Mouse (Mus musculus) forebrain, embryonic 14.5 days (tissue): ENCODE results near the gene Shisa8. TPM values are rescaled to one million over a fixed set of nuclear protein-coding genes. Genes with fewer than 3 reads are reported as not detected.
A peak's percentile ranks its signal among the peaks of the same experiment; 100 is the strongest.

Experiments
- ATAC-seq: fragments of 200-750 bp; cut with Nextera tagmentation; 2 replicates; pipeline ENCODE4 v1.8.0; 2017; ENCODE audit warnings: mild to moderate bottlenecking, moderate library complexity
- DNase-seq: peaks from one replicate; pipeline ENCODE4 v3.0.0-alpha.2; 2015; ENCODE audit warnings: low spot score
- H3K27ac ChIP-seq: fragments of 300-500 bp; sonication (generic); 2 replicates; pipeline ENCODE4 v1.5.1; 2014; ENCODE audit warnings: low read depth, mild to moderate bottlenecking, control low read depth, low read length, moderate library complexity
- H3K27me3 ChIP-seq: fragments of 300-500 bp; sonication (generic); replicated peaks from 2 replicates; pipeline ENCODE4 v1.6.1; 2014; ENCODE audit warnings: low read length, control low read depth, mixed read lengths; ENCODE audit not compliant: control insufficient read depth, insufficient read depth
- H3K36me3 ChIP-seq: fragments of 300-500 bp; sonication (generic); 2 replicates; pipeline ENCODE4 v1.6.1; 2014; ENCODE audit warnings: low read length, control low read depth; ENCODE audit not compliant: control insufficient read depth, insufficient read depth
- H3K4me1 ChIP-seq: fragments of 300-500 bp; sonication (generic); 2 replicates; pipeline ENCODE4 v1.6.1; 2014; ENCODE audit warnings: antibody characterized with exemption, low read length, control low read depth; ENCODE audit not compliant: control insufficient read depth, insufficient read depth
- H3K4me2 ChIP-seq: fragments of 300-500 bp; sonication (generic); 2 replicates; pipeline ENCODE4 v1.6.1; 2014; ENCODE audit warnings: mild to moderate bottlenecking, control low read depth, low read length
- H3K4me3 ChIP-seq: fragments of 300-500 bp; sonication (generic); 2 replicates; pipeline ENCODE4 v1.5.1; 2014; ENCODE audit warnings: low read depth, low read length, control low read depth
- H3K9ac ChIP-seq: fragments of 300-500 bp; sonication (generic); 2 replicates; pipeline ENCODE4 v1.6.1; 2014; ENCODE audit warnings: mild to moderate bottlenecking, low read length, control low read depth, moderate library complexity
- H3K9me3 ChIP-seq: fragments of 300-500 bp; sonication (generic); replicated peaks from 2 replicates; pipeline ENCODE4 v1.6.1; 2016; ENCODE audit warnings: low read length, control low read depth, mixed read lengths; ENCODE audit not compliant: control insufficient read depth
- WGBS: fragments of 180-500 bp; shearing (Covaris S2); extraction: QIAGEN DNeasy Blood & Tissue Kit; methylation state at CpG from one replicate; pipeline ENCODE4 v1.1.7; 2014; 5-methylcytosine and 5-hydroxymethylcytosine counted together
- polyA plus RNA-seq: library from polyadenylated mRNA; unstranded; fragments of >200 nt; fragmentation: Nextera tagmentation; extraction: Ambion mirVana; gene quantifications from 2 replicates; pipeline ENCODE4 v1.2.1, GENCODE M21; 2014

Shisa8 gene
- polyA plus RNA-seq, 1 experiment from 2014 or later: 0.61 TPM

DNA sequence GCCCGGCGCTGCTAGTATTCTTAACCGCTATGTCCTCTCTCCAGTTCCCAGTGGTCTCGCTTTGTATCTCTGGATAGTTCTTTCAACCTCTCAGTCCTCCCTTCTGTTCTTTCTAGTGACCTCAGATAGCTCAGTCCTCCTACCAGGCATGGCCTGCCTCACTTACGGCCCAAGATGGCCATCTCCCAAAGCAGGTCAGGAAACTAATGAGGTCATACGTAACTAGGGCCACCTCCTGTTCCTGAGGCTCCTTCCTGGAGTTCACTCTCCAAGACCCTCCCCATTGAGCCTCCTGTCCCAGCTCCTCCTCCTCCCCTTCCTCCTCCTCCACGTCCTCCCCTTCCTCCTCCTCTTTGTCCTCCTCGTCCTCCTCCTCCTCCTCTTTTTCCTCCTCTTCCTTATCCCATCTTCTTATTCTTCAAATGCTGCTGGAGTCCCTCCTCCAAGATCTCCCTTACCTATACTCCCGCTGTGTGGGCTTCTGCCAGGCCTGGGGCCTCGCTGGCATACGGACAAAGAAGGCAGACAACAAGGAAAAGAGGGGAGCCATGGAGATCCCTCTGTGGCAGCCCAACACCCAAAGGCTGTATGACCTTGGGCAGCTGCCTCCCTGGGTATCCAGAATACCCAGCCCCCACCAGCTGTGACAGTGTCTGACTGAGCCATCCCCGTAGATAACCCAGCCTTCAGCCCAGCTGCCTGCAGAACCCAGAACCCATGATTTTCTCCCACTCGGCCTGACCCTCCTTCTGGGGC is 3.1 kb downstream of the Shisa8 start:
- H3K27ac ChIP-seq: no peak overlapping the region
- no peak overlapping the region for H3K4me3 ChIP-seq
- peaks cover 18% of the 10 kb centered on the region for H3K36me3 ChIP-seq
- 76% methylated on average over 13 of the region's 13 CpGs for WGBS
- no peak for DNase-seq
- H3K4me2 ChIP-seq: no peak overlapping the region
- peaks cover 70% of the 10 kb centered on the region for H3K27me3 ChIP-seq
- no peak overlapping the region for H3K9ac ChIP-seq
- ATAC-seq: no peak
- H3K9me3 ChIP-seq: no peaks in the 10 kb centered on the region
- peaks cover 23% of the 10 kb centered on the region for H3K4me1 ChIP-seq

DNA sequence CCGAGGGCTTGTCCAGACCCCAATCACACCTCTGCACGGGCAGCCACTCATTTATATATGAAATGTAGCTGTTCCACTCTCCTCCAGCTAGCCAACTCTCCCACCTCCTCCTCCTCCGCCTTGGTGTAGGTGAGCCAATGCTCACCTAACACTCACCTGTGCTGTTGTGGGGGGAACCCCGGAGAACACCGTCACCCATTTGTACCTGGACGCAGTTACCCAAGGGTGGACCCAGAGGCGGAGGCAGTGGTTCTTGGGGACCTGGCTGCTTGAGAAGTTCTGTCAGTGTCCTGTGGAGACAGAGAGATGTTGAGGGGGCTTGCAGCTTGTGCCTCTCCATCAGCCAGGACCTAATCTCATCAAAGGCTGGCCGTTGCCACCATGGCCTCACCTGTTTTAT is 4.3 kb downstream of the Shisa8 start:
- H3K9me3 ChIP-seq: no peaks in the 10 kb centered on the region
- peaks cover 30% of the 10 kb centered on the region for H3K36me3 ChIP-seq
- H3K4me3 ChIP-seq: no peak overlapping the region
- peaks cover 62% of the 10 kb centered on the region for H3K27me3 ChIP-seq
- no peak for ATAC-seq
- no peak overlapping the region for H3K9ac ChIP-seq
- H3K4me2 ChIP-seq: no peak overlapping the region
- no peak overlapping the region for H3K27ac ChIP-seq
- peaks cover 23% of the 10 kb centered on the region for H3K4me1 ChIP-seq
- no peak for DNase-seq
- WGBS: 80% methylated on average over 8 of the region's 8 CpGs

DNA sequence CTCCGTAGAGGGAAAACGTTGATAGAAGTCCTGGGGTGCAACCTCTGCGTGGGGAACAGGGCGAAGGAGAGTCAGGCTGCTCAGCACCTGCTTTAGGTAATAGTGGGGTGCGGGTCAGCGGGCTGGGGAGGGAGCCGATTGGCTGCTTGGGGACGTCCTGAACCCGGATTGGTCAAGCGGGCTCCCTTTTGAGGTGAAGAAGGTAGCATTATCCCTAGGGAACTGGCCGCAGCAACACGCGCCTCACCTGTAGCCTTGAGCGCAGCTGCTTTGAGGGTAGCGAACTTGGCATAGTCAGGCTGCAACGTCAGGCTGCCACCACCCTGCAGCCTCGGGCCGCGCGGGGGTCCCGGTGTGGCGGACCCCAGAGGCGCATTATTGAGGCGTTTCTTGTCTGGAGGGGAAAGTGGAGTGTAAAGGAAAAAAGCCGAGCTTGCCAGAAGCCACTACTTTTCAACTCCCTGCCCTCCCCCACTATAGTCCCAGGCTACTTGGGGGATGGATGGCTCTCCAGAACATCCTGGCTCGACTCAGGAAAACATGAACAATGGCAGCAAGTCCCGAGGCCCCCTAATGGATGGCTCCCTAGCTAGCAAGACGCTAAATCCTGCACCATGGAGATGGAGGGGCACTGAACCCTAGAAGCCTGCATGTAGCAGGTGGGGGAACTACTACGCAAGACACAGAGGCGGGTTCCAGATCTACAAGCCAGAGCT is 5.0 kb downstream of the Shisa8 start:
- Histone ChIP-seq H3K9me3 (no peaks in the 10 kb centered on the region), H3K27ac (no peak overlapping the region), H3K4me3 (no peak overlapping the region), H3K9ac (no peak overlapping the region), H3K4me1 (peaks cover 23% of the 10 kb centered on the region), H3K4me2 (no peak overlapping the region), H3K27me3 (peaks cover 55% of the 10 kb centered on the region), H3K36me3 (peaks cover 36% of the 10 kb centered on the region)
- no peak for ATAC-seq
- 15% methylated on average over 30 of the region's 30 CpGs for WGBS
- DNase-seq: no peak

DNA sequence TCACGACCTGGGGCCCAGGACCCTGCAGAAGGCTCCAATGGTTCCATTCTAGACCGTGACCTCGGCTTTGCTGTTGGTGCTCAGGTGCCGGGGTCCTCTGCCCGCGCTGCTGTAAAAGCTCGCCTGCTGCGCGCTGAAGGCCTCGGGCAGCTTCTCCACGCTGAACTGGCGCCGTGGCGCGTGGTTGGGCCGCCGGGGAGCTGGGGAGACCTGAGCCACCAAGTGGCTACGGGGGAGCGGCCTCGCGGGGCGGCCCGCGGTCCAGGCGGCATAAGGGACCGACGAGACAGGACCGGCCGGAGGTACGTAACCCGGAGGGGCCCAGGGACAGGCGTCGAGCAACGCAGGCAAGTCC is 5.5 kb downstream of the Shisa8 start:
- 15% methylated on average over 34 of the region's 34 CpGs for WGBS
- no peak for DNase-seq
- H3K36me3 ChIP-seq: peaks cover 42% of the 10 kb centered on the region
- H3K9ac ChIP-seq: no peak overlapping the region
- no peaks in the 10 kb centered on the region for H3K9me3 ChIP-seq
- no peak for ATAC-seq
- no peak overlapping the region for H3K4me2 ChIP-seq
- peaks cover 50% of the 10 kb centered on the region for H3K27me3 ChIP-seq
- H3K4me3 ChIP-seq: no peak overlapping the region
- peaks cover 20% of the 10 kb centered on the region for H3K4me1 ChIP-seq
- H3K27ac ChIP-seq: no peak overlapping the region

DNA sequence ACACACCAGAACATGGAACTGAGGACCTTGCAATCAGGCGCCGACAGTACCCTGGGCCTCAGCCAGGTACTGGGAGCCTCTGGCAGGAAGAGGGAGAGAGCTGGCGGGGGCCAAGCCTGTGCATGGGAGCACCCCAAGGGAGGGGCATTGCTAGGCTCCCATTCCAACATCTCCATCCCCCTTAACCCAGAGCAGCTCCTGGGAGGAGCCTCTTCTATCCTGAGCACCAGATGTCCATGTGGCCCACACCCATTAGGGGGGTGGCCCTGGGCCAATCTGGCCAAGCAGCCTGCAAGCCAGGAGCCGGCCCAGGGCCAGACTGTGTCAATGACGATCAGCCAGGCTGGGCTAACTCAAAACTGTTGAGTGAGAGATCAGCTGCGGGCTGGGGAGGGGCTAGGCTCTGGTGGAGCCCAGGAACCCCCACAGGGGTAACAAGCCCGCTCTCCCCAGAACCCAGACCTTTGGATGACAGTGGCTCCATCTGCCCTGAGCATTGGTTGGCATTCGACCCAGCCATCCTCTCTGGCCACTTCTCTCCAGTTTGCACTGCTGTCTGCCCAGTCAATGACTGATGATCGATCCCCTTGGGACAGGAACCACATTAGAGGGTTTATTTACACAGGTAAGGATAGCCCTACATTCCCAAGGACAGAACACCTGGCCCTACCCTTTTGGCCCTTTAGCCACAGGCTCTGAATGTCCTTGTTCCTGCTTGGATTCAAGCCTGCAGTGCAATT is 6.1 kb downstream of the Shisa8 start:
- no peak overlapping the region for H3K4me3 ChIP-seq
- no peaks in the 10 kb centered on the region for H3K9me3 ChIP-seq
- peak; percentile 82 for DNase-seq
- no peak overlapping the region for H3K27ac ChIP-seq
- 48% methylated on average over 9 of the region's 9 CpGs for WGBS
- no peak overlapping the region for H3K9ac ChIP-seq
- peaks cover 47% of the 10 kb centered on the region for H3K36me3 ChIP-seq
- H3K4me2 ChIP-seq: no peak overlapping the region
- peak; percentile 86 for ATAC-seq
- peaks cover 44% of the 10 kb centered on the region for H3K27me3 ChIP-seq
- H3K4me1 ChIP-seq: peaks cover 15% of the 10 kb centered on the region

DNA sequence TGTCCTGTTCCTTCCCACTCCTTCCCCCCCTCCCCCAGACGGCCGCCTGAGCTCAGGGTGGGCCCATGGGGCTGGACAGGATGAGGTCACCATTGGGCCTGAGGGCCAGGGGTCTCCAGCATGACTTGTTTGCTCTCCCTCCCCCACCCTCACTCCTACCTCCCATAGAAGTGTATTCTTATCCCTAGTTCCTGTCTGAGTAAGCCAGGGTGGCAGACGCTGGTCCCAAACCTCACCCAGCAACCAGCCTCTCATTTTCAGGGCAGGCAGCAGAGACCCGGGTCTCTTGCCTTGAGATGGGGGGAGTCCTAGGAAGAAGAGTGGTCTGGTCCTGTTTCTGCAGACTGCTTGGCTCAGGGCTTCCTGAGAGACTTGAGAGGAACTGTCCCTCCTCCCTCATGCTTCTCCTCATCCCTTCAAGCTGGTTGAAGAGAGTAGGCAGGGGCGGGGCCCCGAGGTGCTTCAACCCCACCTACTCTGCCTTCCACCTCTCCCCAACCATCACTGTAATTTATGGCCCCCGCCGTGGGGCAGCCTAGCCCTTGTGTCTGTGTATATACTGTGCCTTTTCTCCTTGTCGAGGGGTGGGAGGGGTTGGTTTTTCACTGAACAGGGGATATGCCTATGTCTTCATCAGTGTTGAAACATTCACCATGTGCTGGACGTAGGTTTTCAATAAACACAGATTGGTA is 7.8 kb downstream of the Shisa8 start:
- ATAC-seq (no peak), DNase-seq (no peak)
- H3K4me3 ChIP-seq: no peak overlapping the region
- WGBS: 74% methylated on average over 10 of the region's 10 CpGs
- peaks cover 29% of the 10 kb centered on the region for H3K27me3 ChIP-seq
- no peak overlapping the region for H3K4me2 ChIP-seq
- H3K27ac ChIP-seq: no peak overlapping the region
- no peak overlapping the region for H3K9ac ChIP-seq
- H3K9me3 ChIP-seq: no peaks in the 10 kb centered on the region
- H3K36me3 ChIP-seq: peaks cover 63% of the 10 kb centered on the region
- H3K4me1 ChIP-seq: peaks cover 15% of the 10 kb centered on the region

DNA sequence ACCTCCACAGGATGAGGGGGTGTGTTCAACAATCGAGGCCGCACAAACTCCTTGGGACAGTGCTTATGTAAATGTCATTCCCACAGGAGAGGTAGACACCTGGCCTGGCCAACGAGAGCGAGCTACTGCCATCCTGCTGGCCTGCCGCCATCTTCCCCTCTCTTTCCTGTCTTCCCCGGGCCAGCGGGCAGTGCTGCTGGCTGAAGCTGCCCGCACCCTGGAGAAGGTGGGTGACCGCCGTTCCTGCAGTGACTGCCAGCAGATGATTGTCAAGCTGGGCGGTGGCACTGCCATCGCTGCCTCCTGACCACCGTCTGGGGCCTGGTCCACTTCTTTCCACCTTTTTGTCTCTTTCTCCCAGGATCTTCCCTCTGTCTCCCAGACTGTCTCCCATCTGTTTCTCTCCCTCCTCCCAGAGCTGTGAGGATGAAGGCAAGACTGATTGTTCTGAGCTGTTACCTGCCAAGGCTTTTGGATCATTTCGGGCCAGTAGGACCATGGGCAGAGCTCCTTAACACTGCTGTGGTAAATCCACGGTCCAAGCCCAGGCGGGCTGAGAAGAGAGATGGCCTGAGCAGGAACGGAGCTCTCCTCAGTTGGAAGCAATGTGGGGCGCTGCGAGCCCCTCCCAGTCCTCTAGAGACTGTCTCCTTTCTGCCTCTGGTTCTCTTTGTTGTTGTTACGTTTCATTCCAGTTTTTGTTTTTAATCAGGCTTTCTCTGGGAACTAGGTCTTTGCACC is 8.8 kb downstream of the Shisa8 start:
- peaks cover 73% of the 10 kb centered on the region for H3K36me3 ChIP-seq
- WGBS: 65% methylated on average over 20 of the region's 20 CpGs

DNA sequence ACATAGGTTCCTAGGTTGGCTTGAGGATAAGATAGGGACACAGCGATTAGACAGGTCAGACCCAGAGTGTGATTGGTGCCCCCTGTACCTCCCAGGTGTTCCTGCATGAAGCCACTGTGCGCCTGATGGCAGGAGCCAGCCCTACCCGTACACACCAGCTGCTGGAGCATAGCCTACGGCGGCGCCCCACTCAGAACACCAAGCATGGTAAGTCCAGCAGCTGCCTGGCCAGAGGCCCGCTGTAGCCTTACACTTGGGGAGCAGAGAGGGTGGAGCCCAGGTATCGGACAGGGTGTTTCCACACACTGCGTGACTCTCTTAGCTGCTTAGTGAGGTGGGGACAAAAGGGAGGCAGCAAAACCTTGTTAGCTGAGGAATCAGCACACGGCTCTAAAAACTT is 9.5 kb downstream of the Shisa8 start:
- Histone ChIP-seq H3K4me2 (no peak overlapping the region), H3K36me3 (peaks cover 80% of the 10 kb centered on the region), H3K4me3 (no peak overlapping the region), H3K27ac (no peak overlapping the region), H3K27me3 (peaks cover 20% of the 10 kb centered on the region), H3K9me3 (no peaks in the 10 kb centered on the region), H3K9ac (no peak overlapping the region), H3K4me1 (peaks cover 15% of the 10 kb centered on the region)
- no peak for DNase-seq
- no peak for ATAC-seq
- WGBS: 91% methylated on average over 10 of the region's 10 CpGs

More for the DNA sequence above, 8.8 kb downstream of the Shisa8 start:
- H3K4me3 ChIP-seq: no peak overlapping the region
- no peak overlapping the region for H3K4me2 ChIP-seq
- no peak overlapping the region for H3K27ac ChIP-seq
- peaks cover 15% of the 10 kb centered on the region for H3K4me1 ChIP-seq
- DNase-seq (no peak), ATAC-seq (no peak)
- peaks cover 25% of the 10 kb centered on the region for H3K27me3 ChIP-seq
- no peak overlapping the region for H3K9ac ChIP-seq
- H3K9me3 ChIP-seq: no peaks in the 10 kb centered on the region
